In genomic region chr8:105604804-105605381, GRCm38 (mm10) we compare ENCODE assay signal across 8 mouse cellular contexts. TPM values are rescaled to one million over a fixed set of nuclear protein-coding genes. Genes with fewer than 3 reads are reported as not detected.
DNase-seq lines count a peak whose midpoint lies in the region; ATAC-seq and TF ChIP-seq lines count a peak whose summit lies in the region.

TSS of gene Ripor1 (plus strand) at chr8:105605255.

- TF ChIP-seq POLR2A in testis, adult 2 months (IDR thresholded peaks at IDR 0.05; ENCODE audit: control insufficient read depth, low read depth, low read length) = peak; percentile 49; the same call in 1 of the 2 replicates

- H3K9me3 ChIP-seq in erythroblast, embryonic 14.5 days (ENCODE audit: control insufficient read depth, low read length) = no peaks in the 10 kb centered on the region
- no peaks in the 10 kb centered on the region for H3K9me3 ChIP-seq in heart, embryonic 12.5 days (replicated peaks)
- no peaks in the 10 kb centered on the region for H3K9me3 ChIP-seq in kidney, embryonic 16.5 days (ENCODE audit: low read length)
- no peaks in the 10 kb centered on the region for H3K9me3 ChIP-seq in liver, embryonic 14.5 days (ENCODE audit: control insufficient read depth, low read length)

- TF ChIP-seq EP300 in liver, embryonic 14.5 days (IDR thresholded peaks at IDR 0.05; ENCODE audit: low read depth) = peak; percentile 77

- H3K9ac ChIP-seq in heart, embryonic 12.5 days = peak within 1 kb of the TSS; percentile 95
- peak within 1 kb of the TSS; percentile 74 for H3K9ac ChIP-seq in kidney, embryonic 16.5 days (replicated peaks; ENCODE audit: low read length)
- peak within 1 kb of the TSS; percentile 85 for H3K9ac ChIP-seq in liver, embryonic 14.5 days (replicated peaks)

- H3K27me3 ChIP-seq in erythroblast, embryonic 14.5 days (ENCODE audit: control insufficient read depth) = peaks cover 9% of the 10 kb centered on the region
- no peaks in the 10 kb centered on the region for H3K27me3 ChIP-seq in heart, embryonic 12.5 days (replicated peaks)
- H3K27me3 ChIP-seq in kidney, embryonic 16.5 days (ENCODE audit: insufficient read depth, low read length) = no peaks in the 10 kb centered on the region
- no peaks in the 10 kb centered on the region for H3K27me3 ChIP-seq in liver, embryonic 14.5 days (ENCODE audit: control insufficient read depth, insufficient read depth, low read length)
- no peaks in the 10 kb centered on the region for H3K27me3 ChIP-seq in testis, adult 2 months (ENCODE audit: control insufficient read depth, insufficient read depth, low read length)

- peak; percentile 69 to 75 for DNase-seq in CD8-positive naive resting alpha-beta T cell, adult 2 months (ENCODE audit: low read depth in 2 of 2, low spot score in 2 of 2)
- peak; percentile 85 for DNase-seq in brain, adult 2 months (ENCODE audit: low read depth, low spot score)
- peak; percentile 47 to 55 (median 47) for DNase-seq in liver, embryonic 14.5 days (ENCODE audit: low read depth in 3 of 3, low spot score in 3 of 3)
- DNase-seq in neural tube, embryonic 10.5 days (ENCODE audit: extremely low spot score, low spot score) = peak; percentile 85

- peak within 1 kb of the TSS; percentile 96 for H3K27ac ChIP-seq in heart, embryonic 12.5 days (ENCODE audit: poor library complexity, severe bottlenecking)
- H3K27ac ChIP-seq in kidney, embryonic 16.5 days (ENCODE audit: low read length) = peak within 1 kb of the TSS; percentile 91
- H3K27ac ChIP-seq in liver, embryonic 14.5 days = peak within 1 kb of the TSS; percentile 57
- peak within 1 kb of the TSS; percentile 61 for H3K27ac ChIP-seq in testis, adult 2 months (ENCODE audit: control insufficient read depth, insufficient read depth, low read depth, low read length)

- peak; percentile 55 for TF ChIP-seq CTCF in liver, embryonic 14.5 days (IDR thresholded peaks at IDR 0.05; ENCODE audit: low read depth)
- TF ChIP-seq CTCF in testis, adult 2 months (IDR thresholded peaks at IDR 0.05; ENCODE audit: control insufficient read depth, insufficient read depth, insufficient replicate concordance, low read depth, low read length) = peak; percentile 37; the same call in 1 of the 2 replicates

- H3K4me3 ChIP-seq in erythroblast, embryonic 14.5 days (replicated peaks) = peak within 1 kb of the TSS; percentile 76
- H3K4me3 ChIP-seq in heart, embryonic 12.5 days = peak within 1 kb of the TSS; percentile 72
- peak within 1 kb of the TSS; percentile 58 for H3K4me3 ChIP-seq in kidney, embryonic 16.5 days (ENCODE audit: low read length)
- H3K4me3 ChIP-seq in liver, embryonic 14.5 days (ENCODE audit: insufficient read depth in 1 of 2, low read depth in 2 of 2, low read length in 2 of 2) = peak within 1 kb of the TSS; percentile 67 to 82
- H3K4me3 ChIP-seq in testis, adult 2 months (ENCODE audit: control insufficient read depth, low read depth, low read length) = peak within 1 kb of the TSS; percentile 91

- H3K4me1 ChIP-seq in erythroblast, embryonic 14.5 days (ENCODE audit: control insufficient read depth) = peaks cover 59% of the 10 kb centered on the region
- H3K4me1 ChIP-seq in heart, embryonic 12.5 days (replicated peaks) = peaks cover 39% of the 10 kb centered on the region
- peaks cover 37% of the 10 kb centered on the region for H3K4me1 ChIP-seq in kidney, embryonic 16.5 days (ENCODE audit: insufficient read depth, low read length)
- peaks cover 37 to 41% of the 10 kb centered on the region in 2 experiments for H3K4me1 ChIP-seq in liver, embryonic 14.5 days (replicated peaks; ENCODE audit: control insufficient read depth in 2 of 2, insufficient read depth in 2 of 2, low read length in 1 of 2)
- peaks cover 16% of the 10 kb centered on the region for H3K4me1 ChIP-seq in testis, adult 2 months (ENCODE audit: control insufficient read depth, insufficient read depth, low read length)

- peak; percentile 86 for ATAC-seq in heart, embryonic 12.5 days (ENCODE audit: insufficient number of reproducible peaks, low FRiP score)
- ATAC-seq in kidney, embryonic 16.5 days (ENCODE audit: low FRiP score, low TSS enrichment) = peak; percentile 67
- peak; percentile 79 for ATAC-seq in liver, embryonic 14.5 days (ENCODE audit: insufficient read depth)

- WGBS in heart, embryonic 12.5 days = under 1% methylated on average over 42 of the region's 42 CpGs
- under 1% methylated on average over 30 of the region's 42 CpGs for WGBS in kidney, embryonic 16.5 days
- WGBS in liver, embryonic 14.5 days (ENCODE audit: insufficient replicate concordance) = under 1% methylated on average over 35 of the region's 42 CpGs

- peak within 1 kb of the TSS; percentile 93 for H3K4me2 ChIP-seq in heart, embryonic 12.5 days
- peak within 1 kb of the TSS; percentile 78 for H3K4me2 ChIP-seq in kidney, embryonic 16.5 days (replicated peaks; ENCODE audit: low read depth, low read length)
- peak within 1 kb of the TSS; percentile 99 for H3K4me2 ChIP-seq in liver, embryonic 14.5 days (ENCODE audit: low read depth)

- H3K36me3 ChIP-seq in erythroblast, embryonic 14.5 days (ENCODE audit: control insufficient read depth) = no peaks in the 10 kb centered on the region
- H3K36me3 ChIP-seq in heart, embryonic 12.5 days = no peaks in the 10 kb centered on the region
- no peaks in the 10 kb centered on the region for H3K36me3 ChIP-seq in kidney, embryonic 16.5 days (ENCODE audit: insufficient read depth, low read length)
- no peaks in the 10 kb centered on the region for H3K36me3 ChIP-seq in liver, embryonic 14.5 days (replicated peaks; ENCODE audit: control insufficient read depth, insufficient read depth, low read depth)
- no peaks in the 10 kb centered on the region for H3K36me3 ChIP-seq in testis, adult 2 months (ENCODE audit: control insufficient read depth, insufficient read depth, low read length)

RNA-seq across cellular contexts. Expression of gene Ripor1, which starts in this region (rescaled TPM):
- 0.23 and 0.27 TPM in 2 replicates for polyA plus RNA-seq in erythroblast, embryonic 14.5 days (2012)
- polyA plus RNA-seq in heart, embryonic 12.5 days (2016; fragmentation: Nextera tagmentation; extraction: Ambion mirVana) = 32.8 and 33.4 TPM in 2 replicates
- polyA plus RNA-seq in kidney, embryonic 16.5 days (2015; fragmentation: Nextera tagmentation; extraction: Ambion mirVana) = 44.5 and 46.3 TPM in 2 replicates
- polyA plus RNA-seq in liver, embryonic 14.5 days (2012; rRNA removed) = 4.5 and 5.4 TPM in 2 replicates
- 4.9 and 6.1 TPM in 2 replicates for polyA plus RNA-seq in liver, embryonic 14.5 days (2014; fragmentation: Nextera tagmentation; extraction: Ambion mirVana)
- polyA plus RNA-seq in testis, adult 2 months (2012; rRNA removed) = 5.4 and 6.3 TPM in 2 replicates

Comparison
In these comparisons a context has a peak if more than half of its experiments do, and no peak if none do; other contexts are left out.
1. Peak in every context shown above with its lines: DNase-seq, ATAC-seq, H3K4me3 ChIP-seq and H3K27ac ChIP-seq.